Mouse (Mus musculus) midbrain, embryonic 10.5 days (tissue): ENCODE measurements around the gene Zfp385c. TPM values are rescaled to one million over a fixed set of nuclear protein-coding genes. Genes with fewer than 3 reads are reported as not detected.

ENCODE experiments used
- DNase-seq: peaks from one replicate; pipeline ENCODE4 v3.0.0-alpha.2; 2017; ENCODE audit warnings: low spot score
- H3K27ac ChIP-seq: fragments of 300-500 bp; sonication (generic); replicated peaks from 2 replicates; pipeline ENCODE4 v1.5.1; 2016; ENCODE audit warnings: mild to moderate bottlenecking
- H3K27me3 ChIP-seq: fragments of 300-500 bp; sonication (generic); 2 replicates; pipeline ENCODE4 v1.6.1; 2016; ENCODE audit warnings: low read depth, mild to moderate bottlenecking; ENCODE audit not compliant: poor library complexity, severe bottlenecking
- H3K36me3 ChIP-seq: fragments of 300-500 bp; sonication (generic); 2 replicates; pipeline ENCODE4 v1.6.1; 2016; ENCODE audit warnings: mild to moderate bottlenecking, moderate library complexity
- H3K4me1 ChIP-seq: fragments of 300-500 bp; sonication (generic); 2 replicates; pipeline ENCODE4 v1.6.1; 2016
- H3K4me3 ChIP-seq: fragments of 300-500 bp; sonication (generic); 2 replicates; pipeline ENCODE4 v1.5.1; 2016; ENCODE audit warnings: mild to moderate bottlenecking, moderate library complexity
- H3K9me3 ChIP-seq: fragments of 300-500 bp; sonication (generic); replicated peaks from 2 replicates; pipeline ENCODE4 v1.6.1; 2016; ENCODE audit warnings: mild to moderate bottlenecking
- WGBS: fragments of 180-500 bp; shearing (Covaris S2); methylation state at CpG from one replicate; pipeline ENCODE4 v1.1.7; 2016; 5-methylcytosine and 5-hydroxymethylcytosine counted together
- polyA plus RNA-seq: library from polyadenylated mRNA; unstranded; fragments of >200 nt; fragmentation: Nextera tagmentation; extraction: Ambion mirVana; gene quantifications from 2 replicates; pipeline ENCODE4 v1.2.1, GENCODE M21; 2016

The Zfp385c gene
- polyA plus RNA-seq, 1 experiment from 2014 or later, result 0.20 TPM

DNA sequence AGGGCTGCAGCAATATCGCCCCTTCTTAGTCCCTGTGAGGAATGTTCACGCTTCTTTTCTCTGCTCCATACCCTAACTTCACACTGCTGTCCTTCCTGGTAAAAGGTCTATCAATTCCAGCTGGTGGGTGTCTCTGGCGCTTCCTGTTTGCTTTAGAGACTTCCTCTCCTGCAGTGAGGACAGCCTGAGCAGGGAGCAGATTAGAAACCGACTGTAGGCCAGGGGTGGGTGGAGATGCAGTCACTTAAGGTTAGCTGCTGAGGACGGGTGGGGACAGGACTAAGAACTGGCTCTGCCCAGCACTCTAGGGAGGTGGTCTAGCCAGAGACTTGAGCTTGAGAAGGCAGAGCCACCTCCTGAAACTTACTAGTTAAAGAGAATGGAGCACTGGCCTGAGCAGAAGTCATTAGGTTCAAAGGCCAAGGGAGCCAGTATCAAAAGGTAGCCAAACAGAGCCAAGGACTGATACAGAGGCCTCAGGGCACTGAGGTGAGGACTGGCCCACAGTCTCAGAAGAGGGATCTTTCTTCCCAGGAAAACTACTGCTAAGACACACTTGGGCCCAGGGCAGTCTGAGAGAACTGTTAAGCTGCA, 32.8 kb upstream of the Zfp385c start:
- no peak for DNase-seq
- Histone ChIP-seq H3K27ac (0 out of 2 replicates have a peak overlapping the region, but pooled peaks have one; percentile 18), H3K36me3 (peaks cover 32% of the 10 kb centered on the region), H3K27me3 (no peaks in the 10 kb centered on the region), H3K4me1 (peaks cover 27% of the 10 kb centered on the region), H3K9me3 (no peaks in the 10 kb centered on the region), H3K4me3 (no peak overlapping the region)
- 61% methylated on average over 5 of the region's 5 CpGs for WGBS

DNA sequence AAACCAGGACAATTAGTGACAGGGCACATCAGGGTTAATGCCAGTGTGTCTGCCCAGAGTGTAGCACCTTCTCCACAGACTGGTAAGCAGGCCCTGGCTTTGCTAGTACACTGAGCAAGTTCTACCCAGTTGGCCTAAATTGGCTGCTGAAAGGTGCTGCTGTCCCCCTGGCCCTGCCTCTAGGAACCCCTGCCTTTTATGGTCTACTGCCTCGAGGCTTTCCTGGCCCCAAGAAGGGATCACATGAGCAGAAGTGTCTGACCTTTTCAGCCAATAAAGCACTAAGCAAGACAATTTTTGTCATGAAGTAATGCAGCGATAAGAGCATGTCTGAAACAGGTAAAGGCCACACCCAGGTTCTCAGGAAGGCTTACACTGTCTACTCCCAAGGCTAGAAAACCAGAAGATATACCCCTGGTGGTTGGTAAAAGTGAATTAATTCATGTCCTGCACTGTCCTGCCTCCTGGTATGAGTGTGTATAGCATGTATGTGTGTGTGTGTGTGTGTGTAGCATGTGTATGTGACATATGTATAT, 30.3 kb upstream of the Zfp385c start:
- H3K36me3 ChIP-seq, result peaks cover 33% of the 10 kb centered on the region
- no peak overlapping the region for H3K27ac ChIP-seq
- H3K27me3 ChIP-seq, result no peaks in the 10 kb centered on the region
- H3K4me1 ChIP-seq, result peaks cover 27% of the 10 kb centered on the region
- H3K9me3 ChIP-seq, result no peaks in the 10 kb centered on the region
- no peak overlapping the region for H3K4me3 ChIP-seq
- WGBS, result 65% methylated on average over 2 of the region's 2 CpGs
- DNase-seq, result no peak

DNA sequence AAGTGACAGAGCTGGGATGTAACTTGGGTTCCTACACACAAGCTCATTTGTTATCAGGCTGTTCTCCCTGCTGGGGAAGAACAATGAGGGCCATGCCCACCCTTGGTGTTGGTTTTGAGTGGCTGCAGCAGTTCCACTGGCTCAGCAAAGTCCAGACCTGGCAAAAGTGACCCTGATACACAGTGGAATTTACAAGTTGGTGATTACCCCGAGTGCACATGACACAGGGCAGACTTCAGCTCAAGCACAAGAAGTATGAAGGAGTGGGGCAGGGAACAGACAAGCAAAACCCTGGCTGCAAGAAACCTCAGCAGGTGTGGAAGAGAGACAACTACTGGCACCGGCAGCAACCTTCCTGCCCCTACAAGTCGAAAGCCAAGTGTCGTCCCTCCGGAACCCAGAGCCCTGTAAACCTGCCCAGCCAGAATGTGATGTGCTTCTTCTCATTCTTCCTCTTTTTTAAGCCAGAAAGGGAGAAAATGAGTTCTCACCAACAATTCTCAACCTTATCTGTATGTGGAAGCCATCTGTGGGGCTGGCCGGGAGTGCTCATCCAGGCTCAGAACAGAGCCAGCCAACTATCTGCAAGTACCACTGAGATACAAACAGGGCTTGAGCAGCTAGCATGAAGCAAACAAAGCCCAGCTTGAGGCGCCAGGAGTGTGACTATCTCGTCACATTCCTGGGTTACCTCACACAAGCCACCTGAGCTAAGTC, 29.7 kb upstream of the Zfp385c start:
- Histone ChIP-seq H3K27ac (peak overlapping the region; percentile 6; the same call in 1 of the 2 replicates), H3K9me3 (no peaks in the 10 kb centered on the region), H3K27me3 (no peaks in the 10 kb centered on the region), H3K36me3 (peaks cover 35% of the 10 kb centered on the region), H3K4me3 (no peak overlapping the region), H3K4me1 (peaks cover 27% of the 10 kb centered on the region)
- WGBS, result 71% methylated on average over 8 of the region's 8 CpGs
- no peak for DNase-seq

DNA sequence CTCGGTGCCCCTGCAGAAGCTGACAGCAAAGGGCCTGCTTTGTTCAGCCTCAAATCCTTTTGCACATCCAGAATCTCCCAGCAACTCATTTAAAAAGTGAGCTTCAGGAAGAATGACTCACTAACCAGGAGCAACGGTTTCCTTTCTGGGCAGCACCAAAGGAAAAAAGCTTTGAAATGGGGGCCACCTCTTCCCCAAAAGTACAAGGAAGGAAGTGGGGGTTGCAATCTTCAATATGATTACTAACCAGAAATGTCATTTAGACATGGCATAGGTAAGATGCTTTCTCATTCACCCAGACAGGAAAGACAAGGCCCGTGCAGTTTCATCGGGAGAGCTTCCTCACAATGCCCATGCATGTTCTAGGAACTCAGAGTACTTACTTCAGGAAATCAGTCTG, 29.0 kb upstream of the Zfp385c start:
- WGBS, result 71% methylated on average over 4 of the region's 4 CpGs
- no peak for DNase-seq
- H3K36me3 ChIP-seq, result peaks cover 41% of the 10 kb centered on the region
- peaks cover 27% of the 10 kb centered on the region for H3K4me1 ChIP-seq
- no peaks in the 10 kb centered on the region for H3K27me3 ChIP-seq
- H3K9me3 ChIP-seq, result no peaks in the 10 kb centered on the region
- H3K4me3 ChIP-seq, result no peak overlapping the region
- peak overlapping the region; percentile 35 for H3K27ac ChIP-seq

DNA sequence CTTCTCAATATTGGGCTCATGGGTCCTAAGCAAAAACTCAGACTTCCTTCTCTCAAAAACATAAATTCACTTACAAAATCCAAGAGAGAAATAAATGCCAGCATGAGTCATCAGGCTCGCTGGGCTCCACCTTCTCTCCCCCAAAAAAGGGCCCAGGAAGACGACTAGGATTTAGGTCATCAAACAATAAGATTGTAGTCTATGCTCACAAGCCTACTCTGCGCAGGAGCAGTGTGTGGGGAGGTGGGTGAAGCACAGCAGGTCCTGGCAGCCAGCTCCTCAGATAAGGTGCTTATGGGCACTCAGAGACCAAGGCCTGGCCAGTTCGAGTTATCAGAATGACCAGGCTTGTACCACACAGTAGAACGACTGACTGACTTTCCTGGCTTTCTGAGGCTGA, 28.1 kb upstream of the Zfp385c start:
- Histone ChIP-seq H3K4me3 (no peak overlapping the region), H3K9me3 (no peaks in the 10 kb centered on the region), H3K36me3 (peaks cover 50% of the 10 kb centered on the region), H3K27me3 (no peaks in the 10 kb centered on the region), H3K4me1 (peaks cover 30% of the 10 kb centered on the region), H3K27ac (peak overlapping the region; percentile 35; the same call in 1 of the 2 replicates)
- 83% methylated on average over 5 of the region's 5 CpGs for WGBS
- DNase-seq, result no peak

DNA sequence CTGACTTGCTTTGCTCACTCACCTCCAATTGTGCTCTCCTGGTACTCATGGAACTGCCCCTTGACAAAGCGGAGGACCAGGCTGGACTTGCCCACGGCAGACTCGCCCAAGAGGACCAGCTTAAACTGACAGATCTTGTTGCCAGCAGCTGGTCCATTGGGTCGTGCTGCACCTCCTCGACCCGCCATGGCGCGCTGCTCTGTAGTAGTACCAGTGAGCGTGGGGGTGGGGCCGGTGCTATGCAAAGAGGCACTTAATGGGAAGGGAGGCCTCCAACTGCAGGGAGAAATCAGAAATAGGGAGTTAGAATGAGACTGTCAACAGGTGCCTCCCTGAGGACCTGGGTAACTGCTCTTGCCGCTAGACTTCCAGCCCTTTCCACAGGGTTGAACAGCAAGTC, 27.6 kb upstream of the Zfp385c start:
- 89% methylated on average over 11 of the region's 11 CpGs for WGBS
- Histone ChIP-seq H3K36me3 (peaks cover 53% of the 10 kb centered on the region), H3K4me1 (peaks cover 34% of the 10 kb centered on the region), H3K27me3 (no peaks in the 10 kb centered on the region), H3K27ac (no peak overlapping the region), H3K9me3 (no peaks in the 10 kb centered on the region), H3K4me3 (no peak overlapping the region)
- DNase-seq, result no peak

DNA sequence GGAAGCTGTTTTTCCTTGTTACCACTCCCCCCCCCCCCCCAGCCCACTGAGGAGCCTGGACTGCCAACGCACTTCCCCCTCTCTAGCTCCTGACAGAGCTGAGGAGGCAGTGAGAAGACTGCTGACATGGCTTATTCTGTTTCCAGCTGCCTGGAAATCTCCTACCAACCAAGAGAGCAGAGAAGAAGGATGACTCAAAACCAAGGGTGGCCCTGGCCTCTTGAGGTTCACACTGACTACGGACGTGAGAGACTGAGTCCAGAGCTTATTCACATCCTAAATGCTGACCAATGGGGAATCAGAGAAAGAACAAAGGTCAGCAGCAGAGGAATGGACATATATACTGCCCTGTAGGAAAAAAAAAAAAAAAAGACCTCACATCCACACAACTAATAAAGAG, 27.1 kb upstream of the Zfp385c start:
- WGBS, result 89% methylated on average over 3 of the region's 3 CpGs
- no peak overlapping the region for H3K27ac ChIP-seq
- H3K9me3 ChIP-seq, result no peaks in the 10 kb centered on the region
- H3K4me3 ChIP-seq, result no peak overlapping the region
- H3K36me3 ChIP-seq, result peaks cover 54% of the 10 kb centered on the region
- no peak for DNase-seq
- no peaks in the 10 kb centered on the region for H3K27me3 ChIP-seq
- H3K4me1 ChIP-seq, result peaks cover 37% of the 10 kb centered on the region

DNA sequence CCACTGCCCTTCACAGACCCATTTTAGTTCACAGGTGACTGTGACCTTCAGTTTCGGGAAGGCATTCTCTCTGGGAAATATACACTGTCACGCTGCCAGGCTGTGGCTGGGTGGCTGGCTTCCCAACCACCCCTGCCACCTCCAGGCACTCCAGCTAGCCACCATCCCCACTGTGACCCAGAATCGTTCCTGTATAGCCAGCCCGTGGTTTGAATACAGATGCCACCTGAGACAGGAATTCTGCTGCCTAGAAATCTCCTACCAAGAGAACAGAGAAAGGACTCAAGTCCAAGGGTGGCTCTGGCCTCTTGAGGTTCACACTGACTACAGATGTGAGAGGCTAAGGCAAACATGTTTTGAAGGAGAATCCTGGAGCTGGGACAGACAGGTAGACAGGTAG, 26.6 kb upstream of the Zfp385c start:
- Histone ChIP-seq H3K27ac (no peak overlapping the region), H3K4me1 (peaks cover 41% of the 10 kb centered on the region), H3K4me3 (no peak overlapping the region), H3K36me3 (peaks cover 54% of the 10 kb centered on the region), H3K9me3 (no peaks in the 10 kb centered on the region), H3K27me3 (no peaks in the 10 kb centered on the region)
- 95% methylated on average over 4 of the region's 4 CpGs for WGBS
- DNase-seq, result no peak

DNA sequence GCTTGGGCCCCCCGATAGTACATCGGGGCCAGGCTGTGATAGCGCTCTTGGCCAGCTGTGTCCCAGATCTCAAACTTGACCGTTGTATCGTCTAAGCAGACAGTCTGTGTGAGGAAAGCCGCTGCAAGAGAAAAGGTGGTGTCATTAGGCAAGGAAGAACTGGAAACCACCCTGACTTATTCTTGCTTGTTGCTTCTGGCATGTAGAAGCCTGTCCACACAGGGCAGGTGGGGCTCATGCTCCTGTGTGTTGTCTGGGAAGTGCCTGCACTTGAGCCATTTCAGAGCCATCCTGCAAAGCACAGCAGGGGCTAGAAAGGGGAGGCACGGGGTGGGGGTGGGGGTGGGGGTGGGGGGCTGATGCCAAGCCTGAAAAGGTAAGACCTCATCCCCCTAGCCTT, 26.2 kb upstream of the Zfp385c start:
- Histone ChIP-seq H3K27me3 (no peaks in the 10 kb centered on the region), H3K36me3 (peaks cover 54% of the 10 kb centered on the region), H3K9me3 (no peaks in the 10 kb centered on the region), H3K27ac (no peak overlapping the region), H3K4me1 (peaks cover 45% of the 10 kb centered on the region), H3K4me3 (no peak overlapping the region)
- WGBS, result 94% methylated on average over 7 of the region's 7 CpGs
- DNase-seq, result no peak

DNA sequence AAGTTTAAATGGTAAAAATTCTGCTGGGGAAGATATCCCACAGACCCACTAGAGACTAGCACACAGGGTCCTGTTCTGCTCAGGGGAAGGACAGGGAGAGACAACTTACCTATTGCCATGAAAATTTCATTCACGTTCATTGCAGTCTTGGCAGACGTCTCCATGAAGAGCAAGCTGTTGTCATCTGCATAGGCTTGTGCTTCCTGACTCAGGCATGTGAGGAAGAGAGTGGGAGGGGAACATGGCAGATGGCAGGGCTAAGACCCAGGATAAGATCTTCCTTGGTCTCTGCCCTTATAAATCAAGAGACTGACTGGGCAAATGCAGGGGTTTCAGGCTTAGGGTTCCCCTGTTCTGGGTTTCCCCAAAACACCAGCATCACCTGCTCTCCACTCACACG, 24.4 kb upstream of the Zfp385c start:
- H3K36me3 ChIP-seq, result peaks cover 54% of the 10 kb centered on the region

DNA sequence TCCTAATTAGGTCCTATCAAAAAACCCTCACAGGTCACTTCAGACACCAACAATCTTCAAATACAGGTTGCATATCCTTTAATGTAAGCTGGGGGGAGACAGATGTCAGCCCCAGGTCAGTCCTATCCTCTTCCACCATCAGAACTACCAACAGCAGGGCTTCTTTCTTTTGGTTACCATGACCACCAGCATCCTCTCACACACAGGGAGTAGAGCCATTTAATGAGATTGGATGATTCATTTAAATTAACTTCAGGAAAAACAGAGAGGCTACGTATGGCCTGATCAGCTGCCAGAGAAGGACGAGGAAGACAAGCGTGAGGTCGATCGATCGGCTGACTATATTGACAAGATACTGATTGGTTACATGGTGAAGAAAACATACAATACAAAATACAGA, 22.7 kb upstream of the Zfp385c start:
- Histone ChIP-seq H3K9me3 (no peaks in the 10 kb centered on the region), H3K27me3 (no peaks in the 10 kb centered on the region), H3K4me3 (no peak overlapping the region), H3K27ac (no peak overlapping the region), H3K4me1 (peaks cover 50% of the 10 kb centered on the region), H3K36me3 (peaks cover 61% of the 10 kb centered on the region)
- 85% methylated on average over 6 of the region's 6 CpGs for WGBS
- DNase-seq, result no peak

More for the DNA sequence above, 24.4 kb upstream of the Zfp385c start:
- DNase-seq, result no peak
- H3K27ac ChIP-seq, result no peak overlapping the region
- H3K27me3 ChIP-seq, result no peaks in the 10 kb centered on the region
- H3K4me3 ChIP-seq, result no peak overlapping the region
- no peaks in the 10 kb centered on the region for H3K9me3 ChIP-seq
- 89% methylated on average over 3 of the region's 3 CpGs for WGBS
- H3K4me1 ChIP-seq, result peaks cover 52% of the 10 kb centered on the region

DNA sequence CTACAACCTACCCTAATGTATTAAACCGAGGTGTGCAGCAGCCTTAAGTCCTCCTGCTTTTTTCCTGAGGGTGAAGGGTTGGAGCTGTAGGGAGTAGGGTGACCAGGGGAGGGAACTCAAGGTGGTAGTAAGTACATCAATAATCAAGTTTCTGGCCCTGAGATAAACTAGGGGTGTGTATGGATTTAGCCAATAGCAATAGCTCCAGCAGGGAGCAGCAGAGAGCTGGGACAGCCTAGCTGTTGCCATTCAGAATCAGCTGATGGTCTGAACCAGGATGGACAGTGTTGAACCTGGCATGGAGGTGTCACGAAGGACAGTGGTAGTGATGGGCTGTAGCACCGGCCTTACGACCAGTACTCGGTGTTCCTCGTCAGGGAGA, 22.3 kb upstream of the Zfp385c start:
- H3K27ac ChIP-seq, result peak overlapping the region; percentile 98
- peak; percentile 68 for DNase-seq
- H3K4me1 ChIP-seq, result peaks cover 50% of the 10 kb centered on the region
- H3K36me3 ChIP-seq, result peaks cover 61% of the 10 kb centered on the region
- 46% methylated on average over 6 of the region's 6 CpGs for WGBS
- H3K4me3 ChIP-seq, result peak overlapping the region; percentile 42
- no peaks in the 10 kb centered on the region for H3K27me3 ChIP-seq
- H3K9me3 ChIP-seq, result no peaks in the 10 kb centered on the region
